ENCODE assay signal across 10 mouse cellular contexts in genomic region chr2:127363282-127363652, GRCm38 (mm10). TPM values are rescaled to one million over a fixed set of nuclear protein-coding genes. Genes with fewer than 3 reads are reported as not detected.
DNase-seq lines count a peak whose midpoint lies in the region; ATAC-seq and TF ChIP-seq lines count a peak whose summit lies in the region.
"Had no signal": no experiment of that assay in that cellular context is flagged by ENCODE, and none has a peak within 500 bp of the region (broad histone marks: within the 10 kb centered on the region; RNA-seq: fewer than 3 reads in every experiment).

No protein-coding gene starts in this region.

- H3K4me1 ChIP-seq in kidney, embryonic 14.5 days (ENCODE audit: control insufficient read depth, insufficient read depth, low read length) = peaks cover 17% of the 10 kb centered on the region
- peaks cover 6% of the 10 kb centered on the region for H3K4me1 ChIP-seq in embryonic facial prominence, embryonic 11.5 days (ENCODE audit: control insufficient read depth, insufficient read depth, low read length)
- no peaks in the 10 kb centered on the region for H3K4me1 ChIP-seq in intestine, embryonic 14.5 days (replicated peaks; ENCODE audit: control insufficient read depth, insufficient read depth, low read length)
- peaks cover 8% of the 10 kb centered on the region; the same call in 1 of the 2 replicates for H3K4me1 ChIP-seq in midbrain, postnatal 0 days (ENCODE audit: insufficient read depth, low read length)

- peak overlapping the region; percentile 77 for H3K4me2 ChIP-seq in kidney, embryonic 14.5 days (replicated peaks; ENCODE audit: low read depth, low read length)
- peak overlapping the region; percentile 66 for H3K4me2 ChIP-seq in embryonic facial prominence, embryonic 11.5 days (ENCODE audit: low read depth, low read length)
- peak overlapping the region; percentile 62 for H3K4me2 ChIP-seq in intestine, embryonic 14.5 days (ENCODE audit: low read length)
- peak overlapping the region; percentile 72 for H3K4me2 ChIP-seq in midbrain, postnatal 0 days (ENCODE audit: low read depth, low read length, poor library complexity, severe bottlenecking)

- no peaks in the 10 kb centered on the region for H3K9me3 ChIP-seq in kidney, embryonic 14.5 days (ENCODE audit: control insufficient read depth, low read length)
- H3K9me3 ChIP-seq in embryonic facial prominence, embryonic 11.5 days (replicated peaks; ENCODE audit: control insufficient read depth, low read length) = no peaks in the 10 kb centered on the region
- no peaks in the 10 kb centered on the region for H3K9me3 ChIP-seq in intestine, embryonic 14.5 days (ENCODE audit: control insufficient read depth, low read length)
- no peaks in the 10 kb centered on the region for H3K9me3 ChIP-seq in midbrain, postnatal 0 days (ENCODE audit: low read length)

- H3K27ac ChIP-seq in kidney, embryonic 14.5 days (ENCODE audit: low read depth, low read length) = no peak overlapping the region
- H3K27ac ChIP-seq in embryonic facial prominence, embryonic 11.5 days (replicated peaks; ENCODE audit: low read depth, low read length) = no peak overlapping the region
- H3K27ac ChIP-seq in intestine, embryonic 14.5 days (ENCODE audit: low read depth) = no peak overlapping the region
- H3K27ac ChIP-seq in midbrain, postnatal 0 days (ENCODE audit: low read depth, low read length) = no peak overlapping the region
- H3K27ac ChIP-seq: macrophage had no signal

- no peaks in the 10 kb centered on the region for H3K36me3 ChIP-seq in kidney, embryonic 14.5 days (ENCODE audit: control insufficient read depth, insufficient read depth, low read length)
- no peaks in the 10 kb centered on the region for H3K36me3 ChIP-seq in embryonic facial prominence, embryonic 11.5 days (replicated peaks; ENCODE audit: control insufficient read depth, insufficient read depth, low read depth, low read length)
- H3K36me3 ChIP-seq in intestine, embryonic 14.5 days (ENCODE audit: control insufficient read depth, insufficient read depth, low read length) = no peaks in the 10 kb centered on the region
- H3K36me3 ChIP-seq in midbrain, postnatal 0 days (ENCODE audit: insufficient read depth, low read length) = no peaks in the 10 kb centered on the region

- H3K27me3 ChIP-seq in kidney, embryonic 14.5 days (ENCODE audit: control insufficient read depth, insufficient read depth, low read length) = peaks cover 47% of the 10 kb centered on the region
- H3K27me3 ChIP-seq in embryonic facial prominence, embryonic 11.5 days (ENCODE audit: control insufficient read depth, insufficient read depth, low read length) = peaks cover 38% of the 10 kb centered on the region
- peaks cover 73% of the 10 kb centered on the region for H3K27me3 ChIP-seq in intestine, embryonic 14.5 days (replicated peaks; ENCODE audit: control insufficient read depth, insufficient read depth, low read length)
- peaks cover 57% of the 10 kb centered on the region for H3K27me3 ChIP-seq in midbrain, postnatal 0 days (ENCODE audit: insufficient read depth, low read length)

- 1% methylated on average over 28 of the region's 28 CpGs for WGBS in kidney, embryonic 14.5 days
- under 1% methylated on average over 28 of the region's 28 CpGs for WGBS in embryonic facial prominence, embryonic 11.5 days
- WGBS in intestine, embryonic 14.5 days = 3% methylated on average over 28 of the region's 28 CpGs
- WGBS in midbrain, postnatal 0 days = 1% methylated on average over 28 of the region's 28 CpGs

- peak overlapping the region; percentile 34; the same call in 1 of the 2 replicates for H3K9ac ChIP-seq in kidney, embryonic 14.5 days (ENCODE audit: low read depth, low read length)
- H3K9ac ChIP-seq in embryonic facial prominence, embryonic 11.5 days (replicated peaks; ENCODE audit: low read length) = peak overlapping the region; percentile 22; the same call in 1 of the 2 replicates
- H3K9ac ChIP-seq in intestine, embryonic 14.5 days (ENCODE audit: low read length) = no peak overlapping the region
- peak overlapping the region; percentile 29; the same call in 1 of the 2 replicates for H3K9ac ChIP-seq in midbrain, postnatal 0 days (replicated peaks; ENCODE audit: low read length, poor library complexity, severe bottlenecking)

- ATAC-seq in kidney, embryonic 14.5 days (ENCODE audit: low FRiP score, low TSS enrichment) = peak; percentile 13
- ATAC-seq in embryonic facial prominence, embryonic 11.5 days (replicated peaks; ENCODE audit: insufficient number of reproducible peaks, low FRiP score, low TSS enrichment, low read depth) = no peak
- 0 out of 2 replicates have a peak, but pooled peaks have one; percentile 4 for ATAC-seq in intestine, embryonic 14.5 days (replicated peaks; ENCODE audit: low FRiP score, low TSS enrichment, low read depth)
- no peak for ATAC-seq in midbrain, postnatal 0 days (ENCODE audit: low FRiP score)

- DNase-seq in kidney, postnatal 36 days = no peak
- DNase-seq in embryonic facial prominence, embryonic 11.5 days (ENCODE audit: low spot score) = no peak
- peak; percentile 76 for DNase-seq in intestine, embryonic 14.5 days (ENCODE audit: low spot score)
- DNase-seq in midbrain, postnatal 0 days (ENCODE audit: low spot score) = no peak
- DNase-seq in urinary bladder, postnatal 36 days (ENCODE audit: low spot score in 2 of 2) = no peak
- no peak for DNase-seq in testis, postnatal 14 days (ENCODE audit: low spot score)
- no peak for DNase-seq in kidney, adult 9 months

- TF ChIP-seq CTCF in midbrain, postnatal 0 days (IDR thresholded peaks at IDR 0.05) = no peak

- peak overlapping the region; percentile 43 for H3K4me3 ChIP-seq in kidney, embryonic 14.5 days (ENCODE audit: low read length)
- peak overlapping the region; percentile 24 for H3K4me3 ChIP-seq in embryonic facial prominence, embryonic 11.5 days (ENCODE audit: low read depth, low read length)
- peak overlapping the region; percentile 33 for H3K4me3 ChIP-seq in intestine, embryonic 14.5 days (ENCODE audit: low read depth, low read length)
- peak overlapping the region; percentile 39 for H3K4me3 ChIP-seq in midbrain, postnatal 0 days (ENCODE audit: low read depth, low read length)

RNA-seq across cellular contexts. Expression of gene Adra2b, which starts 0.3 kb away (rescaled TPM):
- 0.69 and 1.8 TPM in 2 replicates for polyA plus RNA-seq in kidney, embryonic 14.5 days (2014; fragmentation: Nextera tagmentation; extraction: Ambion mirVana)
- 1.9 TPM in 2 replicates for polyA plus RNA-seq in embryonic facial prominence, embryonic 11.5 days (2014; fragmentation: Nextera tagmentation; extraction: Ambion mirVana)
- polyA plus RNA-seq in intestine, embryonic 14.5 days (2014; fragmentation: Nextera tagmentation; extraction: Ambion mirVana) = 0.66 and 0.85 TPM in 2 replicates
- 0.66 and 0.71 TPM in 2 replicates for total RNA-seq in midbrain, postnatal 0 days (2014; rRNA removed)
- polyA plus RNA-seq in midbrain, postnatal 0 days (2015; fragmentation: Nextera tagmentation; extraction: Ambion mirVana) = 0.54 and 0.68 TPM in 2 replicates
- polyA plus RNA-seq: macrophage had no signal

RNA-seq across cellular contexts. Expression of gene Astl, which starts 24.8 kb away (rescaled TPM):
- polyA plus RNA-seq in kidney, embryonic 14.5 days (2014; fragmentation: Nextera tagmentation; extraction: Ambion mirVana) = not detected in 2 replicates
- 0.10 and 0.11 TPM in 2 replicates for polyA plus RNA-seq in embryonic facial prominence, embryonic 11.5 days (2014; fragmentation: Nextera tagmentation; extraction: Ambion mirVana)
- polyA plus RNA-seq in intestine, embryonic 14.5 days (2014; fragmentation: Nextera tagmentation; extraction: Ambion mirVana) = not detected in 2 replicates
- total RNA-seq in midbrain, postnatal 0 days (2014; rRNA removed) = not detected in 2 replicates
- not detected in 2 replicates for polyA plus RNA-seq in midbrain, postnatal 0 days (2015; fragmentation: Nextera tagmentation; extraction: Ambion mirVana)
- polyA plus RNA-seq: macrophage; urinary bladder, adult 2 months had no signal

RNA-seq across cellular contexts. Expression of gene Dusp2, which starts 27.3 kb away (rescaled TPM):
- polyA plus RNA-seq in kidney, embryonic 14.5 days (2014; fragmentation: Nextera tagmentation; extraction: Ambion mirVana) = 13.0 and 14.2 TPM in 2 replicates
- 4.2 and 4.4 TPM in 2 replicates for polyA plus RNA-seq in embryonic facial prominence, embryonic 11.5 days (2014; fragmentation: Nextera tagmentation; extraction: Ambion mirVana)
- 2.5 and 4.5 TPM in 2 replicates for polyA plus RNA-seq in intestine, embryonic 14.5 days (2014; fragmentation: Nextera tagmentation; extraction: Ambion mirVana)
- total RNA-seq in midbrain, postnatal 0 days (2014; rRNA removed) = 10.8 and 18.0 TPM in 2 replicates
- polyA plus RNA-seq in midbrain, postnatal 0 days (2015; fragmentation: Nextera tagmentation; extraction: Ambion mirVana) = 23.0 and 23.6 TPM in 2 replicates

Comparison
In these comparisons a context has a peak if more than half of its experiments do, and no peak if none do; other contexts are left out.
1. ATAC-seq: peak in kidney, embryonic 14.5 days (single experiment) and intestine, embryonic 14.5 days (single experiment); none in embryonic facial prominence, embryonic 11.5 days (single experiment) and midbrain, postnatal 0 days (single experiment).
2. Peak in every context shown above with its lines, with median percentiles within 50 percentile points of each other: H3K4me2 ChIP-seq and H3K4me3 ChIP-seq.